Mouse (Mus musculus) forebrain, embryonic 13.5 days (tissue): ENCODE data around the gene Zfp367. TPM values are rescaled to one million over a fixed set of nuclear protein-coding genes. Genes with fewer than 3 reads are reported as not detected.

ENCODE experiments used
- ATAC-seq: fragments of 200-750 bp; cut with Nextera tagmentation; 2 replicates; pipeline ENCODE4 v1.8.0; 2017
- H3K27ac ChIP-seq: fragments of 300-500 bp; sonication (generic); 2 replicates; pipeline ENCODE4 v1.5.1; 2015; ENCODE audit warnings: inconsistent platforms, mild to moderate bottlenecking, moderate library complexity
- H3K27me3 ChIP-seq: fragments of 300-500 bp; sonication (generic); 2 replicates; pipeline ENCODE4 v1.6.1; 2015; ENCODE audit warnings: mild to moderate bottlenecking, inconsistent platforms
- H3K36me3 ChIP-seq: fragments of 300-500 bp; sonication (generic); 2 replicates; pipeline ENCODE4 v1.6.1; 2015; ENCODE audit warnings: mild to moderate bottlenecking, inconsistent platforms; ENCODE audit not compliant: poor library complexity, severe bottlenecking
- H3K4me1 ChIP-seq: fragments of 300-500 bp; sonication (generic); 2 replicates; pipeline ENCODE4 v1.6.1; 2015; ENCODE audit warnings: inconsistent platforms
- H3K4me2 ChIP-seq: fragments of 300-500 bp; sonication (generic); 2 replicates; pipeline ENCODE4 v1.6.1; 2015; ENCODE audit warnings: inconsistent platforms, mild to moderate bottlenecking, moderate library complexity
- H3K4me3 ChIP-seq: fragments of 300-500 bp; sonication (generic); 2 replicates; pipeline ENCODE4 v1.5.1; 2015; ENCODE audit warnings: mild to moderate bottlenecking, inconsistent platforms
- H3K9ac ChIP-seq: fragments of 300-500 bp; sonication (generic); 2 replicates; pipeline ENCODE4 v1.6.1; 2015; ENCODE audit warnings: mild to moderate bottlenecking, inconsistent platforms
- H3K9me3 ChIP-seq: fragments of 300-500 bp; sonication (generic); replicated peaks from 2 replicates; pipeline ENCODE4 v1.6.1; 2016; ENCODE audit warnings: inconsistent platforms
- WGBS: fragments of 180-500 bp; shearing (Covaris S2); methylation state at CpG from one replicate; pipeline ENCODE4 v1.1.7; 2015; 5-methylcytosine and 5-hydroxymethylcytosine counted together
- polyA plus RNA-seq: library from polyadenylated mRNA; unstranded; fragments of >200 nt; fragmentation: Nextera tagmentation; extraction: Ambion mirVana; gene quantifications from 2 replicates; pipeline ENCODE4 v1.2.1, GENCODE M21; 2015

Zfp367 gene
- polyA plus RNA-seq, 1 experiment from 2014 or later = 18.9 TPM

- Histone ChIP-seq H3K36me3 (no peaks in the 10 kb centered on the region), H3K4me1 (peaks cover 12% of the 10 kb centered on the region), H3K27me3 (no peaks in the 10 kb centered on the region), H3K27ac (no peak overlapping the region), H3K9me3 (no peaks in the 10 kb centered on the region), H3K9ac (no peak overlapping the region), H3K4me2 (no peak overlapping the region), H3K4me3 (no peak overlapping the region)
- WGBS = 80% methylated on average over 5 of the region's 5 CpGs
- no peak for ATAC-seq
These were observed 67.0 kb downstream of the Zfp367 start for GRCm38 (mm10) chr13:64086036-64086435.

- Histone ChIP-seq H3K4me2 (no peak overlapping the region), H3K9me3 (no peaks in the 10 kb centered on the region), H3K27ac (no peak overlapping the region), H3K27me3 (no peaks in the 10 kb centered on the region), H3K9ac (no peak overlapping the region), H3K4me3 (no peak overlapping the region), H3K4me1 (peaks cover 16% of the 10 kb centered on the region), H3K36me3 (no peaks in the 10 kb centered on the region)
- no peak for ATAC-seq
- WGBS = 90% methylated on average over 3 of the region's 3 CpGs
These were observed 69.7 kb downstream of the Zfp367 start for GRCm38 (mm10) chr13:64083331-64083730.

Other genes starting within 250 kb of the Zfp367 start
- gene Hsd17b3, start 64.0 kb downstream of the Zfp367 start, polyA plus RNA-seq = not detected in 2 replicates
- 1.2 and 1.3 TPM in 2 replicates for gene Slc35d2, start 23.8 kb downstream of the Zfp367 start, polyA plus RNA-seq
- gene Habp4, start 8.6 kb upstream of the Zfp367 start, polyA plus RNA-seq = 10.9 and 12.4 TPM in 2 replicates
- 3.8 and 5.5 TPM in 2 replicates for gene Cdc14b, start 122.1 kb upstream of the Zfp367 start, polyA plus RNA-seq
- gene Aaed1, start 159.5 kb upstream of the Zfp367 start, polyA plus RNA-seq = 10.1 and 12.3 TPM in 2 replicates
- 79.0 and 92.5 TPM in 2 replicates for gene Ctsl, start 217.7 kb upstream of the Zfp367 start, polyA plus RNA-seq